Comparison of ENCODE assay signal across 12 mouse cellular contexts in genomic region chr10:22817561-22817960, GRCm38 (mm10). TPM values are rescaled to one million over a fixed set of nuclear protein-coding genes. Genes with fewer than 3 reads are reported as not detected.
DNase-seq lines count a peak whose midpoint lies in the region; ATAC-seq lines count a peak whose summit lies in the region.
"Had no signal": no experiment of that assay in that cellular context is flagged by ENCODE, and none has a peak within 500 bp of the region (broad histone marks: within the 10 kb centered on the region; RNA-seq: fewer than 3 reads in every experiment).

No protein-coding gene starts in this region.

- H3K4me3 ChIP-seq in kidney, embryonic 15.5 days (replicated peaks): peak overlapping the region; percentile 61
- H3K4me3 ChIP-seq in embryonic facial prominence, embryonic 12.5 days: 0 out of 2 replicates have a peak overlapping the region, but pooled peaks have one; percentile 5
- peak overlapping the region; percentile 55 for H3K4me3 ChIP-seq in intestine, embryonic 15.5 days (replicated peaks)
- H3K4me3 ChIP-seq: embryonic facial prominence, embryonic 15.5 days had no signal

- H3K27ac ChIP-seq in kidney, embryonic 15.5 days: peak overlapping the region; percentile 89
- no peak overlapping the region for H3K27ac ChIP-seq in embryonic facial prominence, embryonic 12.5 days
- H3K27ac ChIP-seq in intestine, embryonic 15.5 days: peak overlapping the region; percentile 84
- H3K27ac ChIP-seq: embryonic facial prominence, embryonic 15.5 days had no signal

- 4% methylated on average over 18 of the region's 18 CpGs for WGBS in kidney, embryonic 15.5 days
- under 1% methylated on average over 18 of the region's 18 CpGs for WGBS in embryonic facial prominence, embryonic 12.5 days
- 3% methylated on average over 18 of the region's 18 CpGs for WGBS in intestine, embryonic 15.5 days

- no peaks in the 10 kb centered on the region for H3K36me3 ChIP-seq in kidney, embryonic 15.5 days
- H3K36me3 ChIP-seq in embryonic facial prominence, embryonic 12.5 days: no peaks in the 10 kb centered on the region
- no peaks in the 10 kb centered on the region for H3K36me3 ChIP-seq in intestine, embryonic 15.5 days
- H3K36me3 ChIP-seq: embryonic facial prominence, embryonic 15.5 days had no signal

- DNase-seq in kidney, adult 11 months: no peak
- DNase-seq in lung, postnatal 10 days: peak; percentile 32
- no peak for DNase-seq in cerebellum, adult 9-10 months
- no peak for DNase-seq in gastrocnemius, adult 18-20 months (ENCODE audit: low spot score)
- no peak for DNase-seq in adrenal gland, adult 8-10 months
- DNase-seq: gastrocnemius, postnatal 36 days had no signal

- peak overlapping the region; percentile 56 for H3K4me2 ChIP-seq in kidney, embryonic 15.5 days
- H3K4me2 ChIP-seq in embryonic facial prominence, embryonic 12.5 days (replicated peaks): no peak overlapping the region; the same call in 1 of the 2 replicates
- peak overlapping the region; percentile 45 for H3K4me2 ChIP-seq in intestine, embryonic 15.5 days (replicated peaks)
- H3K4me2 ChIP-seq: embryonic facial prominence, embryonic 15.5 days had no signal

- peaks cover 17% of the 10 kb centered on the region for H3K27me3 ChIP-seq in kidney, embryonic 15.5 days
- H3K27me3 ChIP-seq in embryonic facial prominence, embryonic 12.5 days: peaks cover 85% of the 10 kb centered on the region
- peaks cover 16% of the 10 kb centered on the region for H3K27me3 ChIP-seq in intestine, embryonic 15.5 days (replicated peaks)
- H3K27me3 ChIP-seq: CH12.LX had no signal

- H3K9me3 ChIP-seq in kidney, embryonic 15.5 days (replicated peaks): no peaks in the 10 kb centered on the region
- H3K9me3 ChIP-seq in embryonic facial prominence, embryonic 12.5 days: no peaks in the 10 kb centered on the region
- no peaks in the 10 kb centered on the region for H3K9me3 ChIP-seq in intestine, embryonic 15.5 days
- H3K9me3 ChIP-seq: embryonic facial prominence, embryonic 15.5 days had no signal

- peaks cover 56% of the 10 kb centered on the region for H3K4me1 ChIP-seq in kidney, embryonic 15.5 days
- peaks cover 6% of the 10 kb centered on the region; the same call in 1 of the 2 replicates for H3K4me1 ChIP-seq in embryonic facial prominence, embryonic 12.5 days
- H3K4me1 ChIP-seq in intestine, embryonic 15.5 days (replicated peaks): peaks cover 8% of the 10 kb centered on the region; the same call in 1 of the 2 replicates

- H3K9ac ChIP-seq in kidney, embryonic 15.5 days: peak overlapping the region; percentile 49
- no peak overlapping the region for H3K9ac ChIP-seq in embryonic facial prominence, embryonic 12.5 days
- peak overlapping the region; percentile 62 for H3K9ac ChIP-seq in intestine, embryonic 15.5 days
- H3K9ac ChIP-seq: embryonic facial prominence, embryonic 15.5 days had no signal

- ATAC-seq in kidney, embryonic 15.5 days (replicated peaks; ENCODE audit: low FRiP score): 0 out of 2 replicates have a peak, but pooled peaks have one; percentile 13
- no peak for ATAC-seq in embryonic facial prominence, embryonic 12.5 days (ENCODE audit: insufficient number of reproducible peaks, insufficient read depth, low FRiP score, low TSS enrichment)
- no peak for ATAC-seq in intestine, embryonic 15.5 days

RNA-seq across cellular contexts. Expression of gene Tcf21, which starts 2.4 kb away (rescaled TPM):
- polyA plus RNA-seq in kidney, embryonic 15.5 days (2015; fragmentation: Nextera tagmentation; extraction: Ambion mirVana): 325 and 329 TPM in 2 replicates
- polyA plus RNA-seq in embryonic facial prominence, embryonic 12.5 days (2016; fragmentation: Nextera tagmentation; extraction: Ambion mirVana): 2.5 TPM in 2 replicates
- polyA plus RNA-seq in intestine, embryonic 15.5 days (2015; fragmentation: Nextera tagmentation; extraction: Ambion mirVana): 151 and 186 TPM in 2 replicates
- total RNA-seq in gastrocnemius, adult 18-20 months (2021): not detected
- 10 to 100 TPM; 14.8 to 29.7 (median 18.0) TPM for total RNA-seq in adrenal gland, adult 8-10 months (2022)
- total RNA-seq: CH12.LX; gastrocnemius, postnatal 36 days; megakaryocyte-erythroid progenitor cell, adult 5-6 weeks had no signal

Comparison
In these comparisons a context has a peak if more than half of its experiments do, and no peak if none do; other contexts are left out.
1. H3K4me3 ChIP-seq: peak in every context shown above with its lines; median percentile 61 in kidney, embryonic 15.5 days; 55 in intestine, embryonic 15.5 days; 5 in embryonic facial prominence, embryonic 12.5 days.
2. RNA of gene Tcf21, which starts 2.4 kb away (polyA plus RNA-seq): 325 to 329 TPM in kidney, embryonic 15.5 days and 151 to 186 TPM in intestine, embryonic 15.5 days; 2.5 TPM in embryonic facial prominence, embryonic 12.5 days; every median in the first group is over 10 times any median in the second.